Mouse (Mus musculus) bone marrow macrophage, adult 2 months (primary cell): ENCODE measurements around the gene Gpr4.

Experiments
- CTCF ChIP-seq: IDR thresholded peaks from 2 replicates; pipeline ENCODE4 v1.5.1; 2012; ENCODE audit warnings: low read depth, mild to moderate bottlenecking, low read length, moderate library complexity
- POLR2A ChIP-seq: IDR thresholded peaks from 2 replicates; pipeline ENCODE4 v1.6.1; 2012; ENCODE audit warnings: mild to moderate bottlenecking, low read depth, low read length, borderline replicate concordance

DNA sequence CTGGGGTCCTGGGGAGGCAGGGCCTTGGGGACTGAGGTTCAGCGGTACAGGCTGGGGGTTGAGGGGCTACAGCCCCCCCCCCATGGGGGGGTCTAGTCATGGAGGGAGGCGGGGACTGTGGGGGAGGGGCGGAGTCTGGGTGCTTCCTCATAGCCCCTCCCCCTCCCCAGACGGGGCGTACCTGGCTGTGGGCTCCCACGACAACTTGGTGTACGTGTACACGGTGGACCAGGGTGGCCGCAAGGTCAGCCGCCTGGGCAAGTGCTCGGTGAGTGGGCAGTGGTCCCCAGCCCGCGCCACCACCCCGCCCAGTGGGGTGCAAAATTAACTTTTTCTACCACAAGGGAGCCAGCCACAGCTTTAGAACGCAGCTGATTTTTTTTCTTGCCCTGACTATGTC, 10.7 kb upstream of the Gpr4 start:
- TF ChIP-seq POLR2A = no peak
- no peak for TF ChIP-seq CTCF
